Mouse (Mus musculus) heart, adult 18-20 months (tissue): Measurements from ENCODE around the gene Greb1. TPM values are rescaled to one million over a fixed set of nuclear protein-coding genes. Genes with fewer than 3 reads are reported as not detected.

Experiments
- DNase-seq, 2 experiments: peaks; one replicate each; pipeline ENCODE4 v3.0.0; 2021 to 2022; ENCODE audit warnings: mixed read lengths in 1 of 2
- total RNA-seq, 2 experiments: library from RNA; stranded (reverse); gene quantifications; 2 replicates each; pipeline ENCODE4 v1.2.3; 2021

The Greb1 gene
- total RNA-seq, 2 experiments from 2014 or later = 0.27 to 0.33 TPM

DNA sequence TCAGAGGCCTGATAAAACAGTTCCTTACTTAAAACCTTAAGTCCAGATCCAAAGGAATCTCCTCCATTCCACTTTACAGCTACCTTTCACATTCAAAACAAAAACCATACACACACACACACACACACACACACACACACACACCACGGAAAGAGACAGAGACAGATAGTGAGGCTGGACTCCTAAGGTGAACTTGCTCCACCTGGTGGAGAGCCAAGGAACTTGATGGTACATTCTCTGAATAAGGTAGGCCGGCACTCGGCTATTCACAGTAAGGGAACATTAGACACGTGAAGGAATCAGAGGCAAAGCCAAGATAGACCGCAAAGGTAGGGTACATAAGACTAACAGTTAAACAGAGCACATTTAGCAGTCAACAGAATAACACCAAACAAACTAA lies 4.8 kb upstream of the Greb1 start:
- peak; percentile 73 to 89 for DNase-seq

GRCm38 (mm10) chr12:16803956-16804430 lies 3.3 kb upstream of the Greb1 start:
- DNase-seq = no peak

DNA sequence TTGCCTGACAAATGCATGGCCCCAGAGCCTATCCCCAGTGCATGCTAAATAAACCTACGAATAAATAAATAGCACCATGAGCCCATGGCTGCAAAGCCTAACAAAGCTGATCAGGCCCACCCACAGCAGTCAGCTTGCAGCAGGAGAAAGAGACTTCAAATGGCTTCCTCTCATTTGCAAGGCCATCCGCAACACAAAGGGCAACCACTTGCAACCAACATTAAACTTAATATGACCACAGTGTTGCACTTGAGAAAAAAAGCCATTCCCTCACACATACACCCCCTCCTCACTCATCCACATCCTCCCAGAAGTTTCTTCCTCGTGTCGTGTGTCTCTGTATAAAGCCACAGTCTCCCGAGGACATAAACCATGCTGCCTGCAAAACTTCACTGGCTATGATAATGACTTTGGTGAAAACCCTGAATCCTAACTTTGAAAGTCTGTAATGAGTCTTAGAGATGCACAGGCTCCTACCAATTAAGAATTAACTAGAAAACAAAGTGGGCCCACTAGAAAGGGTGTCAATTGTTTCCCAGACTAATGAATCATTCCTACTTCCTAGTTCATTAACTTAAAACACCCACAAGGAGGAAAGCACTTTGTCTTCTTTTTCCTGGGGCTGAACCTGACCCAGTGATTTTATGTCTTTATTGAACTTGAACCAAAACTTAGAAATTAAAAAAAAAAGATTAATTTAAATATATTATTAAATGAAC lies 2.7 kb upstream of the Greb1 start:
- no peak for DNase-seq

DNA sequence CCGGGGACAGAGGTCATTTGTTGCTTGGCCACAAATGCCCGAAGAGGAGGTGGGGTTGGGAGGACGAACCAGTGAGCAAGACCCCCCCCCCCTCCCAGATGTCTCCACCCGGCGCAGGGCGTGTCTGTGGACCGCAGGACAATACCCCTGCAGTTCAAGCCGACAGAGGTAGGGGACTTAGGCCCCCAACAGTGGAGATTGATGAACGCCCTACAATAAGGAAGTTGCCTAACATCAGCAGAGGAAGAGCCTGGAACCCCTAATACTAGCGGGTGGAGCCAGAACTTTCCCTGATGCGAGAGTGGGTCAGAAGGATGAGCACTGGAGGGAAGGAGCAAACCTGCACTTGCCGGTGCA lies 251 bp upstream of the Greb1 start:
- no peak for DNase-seq

GRCm38 (mm10) chr12:16799928-16800258 lies 793 bp downstream of the Greb1 start:
- DNase-seq = no peak

- no peak for DNase-seq
These were observed 1.8 kb downstream of the Greb1 start for GRCm38 (mm10) chr12:16798894-16799293.

DNA sequence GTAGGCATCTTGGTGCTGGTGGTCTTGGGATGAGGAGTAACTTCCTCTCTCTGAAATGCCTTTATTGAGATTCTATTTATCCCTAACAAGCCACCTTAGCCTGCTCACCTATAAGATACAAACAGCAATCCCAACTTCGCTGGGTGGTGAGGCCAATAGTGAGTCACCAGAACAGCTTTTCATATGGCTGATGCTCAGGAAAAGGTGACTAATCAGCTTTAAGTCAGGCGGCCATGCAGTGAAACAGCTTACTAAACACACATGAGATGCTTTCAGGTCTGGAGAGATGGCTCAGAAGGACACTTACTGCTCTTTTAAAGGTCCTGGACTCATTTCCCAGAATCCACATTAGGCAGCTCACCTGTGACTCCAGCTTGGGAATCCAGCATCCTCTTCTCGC lies 4.9 kb downstream of the Greb1 start:
- DNase-seq = no peak

DNA sequence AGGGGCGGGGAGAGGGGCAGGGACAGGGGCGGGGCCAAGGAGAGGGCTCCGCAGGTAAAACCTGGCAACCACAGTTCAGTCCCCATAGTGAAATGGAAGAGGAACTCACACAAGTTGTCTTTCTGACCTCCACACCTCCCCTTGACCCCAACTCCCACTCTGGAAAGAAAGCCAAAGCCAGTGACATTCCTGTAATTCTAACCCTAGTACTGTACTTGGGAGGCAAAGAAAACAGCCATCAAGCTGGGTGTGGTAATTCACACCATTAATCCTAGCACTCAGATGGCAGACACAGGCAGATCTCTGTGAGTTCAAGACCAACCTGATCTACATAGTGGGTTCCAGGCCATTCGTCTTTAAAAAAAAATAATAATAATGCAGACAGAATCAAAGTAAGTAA lies 7.3 kb downstream of the Greb1 start:
- DNase-seq = no peak

DNA sequence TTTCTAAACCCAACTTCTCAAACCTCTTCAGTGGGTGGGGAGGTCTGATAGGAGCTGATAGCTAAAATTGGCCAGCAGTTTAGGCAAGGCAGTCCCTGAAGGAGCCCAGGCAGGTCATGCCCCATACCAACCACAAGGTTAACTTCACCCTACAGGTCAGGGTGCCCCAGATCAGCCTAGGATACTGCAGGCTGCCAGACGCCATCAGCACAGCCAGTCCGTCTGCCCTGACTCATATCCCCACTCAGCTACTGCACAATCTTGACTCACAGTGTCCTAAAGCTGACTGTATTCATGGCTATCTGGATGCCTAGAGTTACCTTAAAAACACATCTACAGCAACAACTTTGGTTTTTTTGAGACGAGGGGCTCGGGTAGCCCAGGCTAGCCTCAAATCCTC lies 10.2 kb downstream of the Greb1 start:
- no peak for DNase-seq

DNA sequence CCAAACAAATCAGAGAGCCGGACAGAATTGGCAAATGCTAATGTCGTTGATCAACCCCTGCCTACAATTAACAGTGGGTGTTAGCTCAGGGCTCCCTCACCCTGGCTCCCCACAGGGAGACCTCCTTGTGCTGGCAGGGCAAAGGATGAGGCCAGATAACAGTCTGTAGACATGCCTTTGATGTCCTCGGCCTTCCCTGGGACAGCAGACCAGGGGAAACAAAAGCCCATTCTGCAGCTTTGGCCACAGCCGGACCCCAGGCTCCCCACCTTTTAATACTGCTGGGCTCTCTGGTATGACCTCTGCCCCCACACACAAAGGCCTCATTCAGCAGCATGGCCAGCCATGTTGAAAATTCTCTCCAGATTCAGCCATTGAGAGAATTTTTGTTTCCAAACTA lies 10.9 kb downstream of the Greb1 start:
- DNase-seq = no peak

- no peak for DNase-seq
These were observed 11.5 kb downstream of the Greb1 start for GRCm38 (mm10) chr12:16789199-16789598.

DNA sequence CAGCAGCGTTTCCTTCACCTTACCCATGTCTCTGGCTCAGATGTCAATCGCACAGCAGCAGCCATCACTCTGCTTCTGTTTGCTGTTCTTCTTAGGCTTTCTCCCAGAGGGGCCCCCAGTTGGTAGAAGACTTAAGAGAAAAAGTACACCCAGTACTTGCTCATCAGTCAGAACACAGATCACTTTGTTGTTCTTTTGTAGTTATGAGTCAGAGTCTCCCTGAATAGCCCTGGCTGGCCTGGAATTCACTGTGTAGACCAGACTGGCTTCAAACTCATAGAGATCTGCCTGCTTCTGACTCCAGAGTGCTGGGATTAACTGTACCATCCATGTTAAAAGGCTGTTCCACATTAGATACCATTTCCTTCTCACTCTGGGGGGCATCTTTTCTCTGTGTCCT lies 12.1 kb downstream of the Greb1 start:
- no peak for DNase-seq

GRCm38 (mm10) chr12:16781034-16781746 lies 19.5 kb downstream of the Greb1 start:
- no peak for DNase-seq

- no peak for DNase-seq
These were observed 20.4 kb downstream of the Greb1 start for GRCm38 (mm10) chr12:16780320-16780719.

DNA sequence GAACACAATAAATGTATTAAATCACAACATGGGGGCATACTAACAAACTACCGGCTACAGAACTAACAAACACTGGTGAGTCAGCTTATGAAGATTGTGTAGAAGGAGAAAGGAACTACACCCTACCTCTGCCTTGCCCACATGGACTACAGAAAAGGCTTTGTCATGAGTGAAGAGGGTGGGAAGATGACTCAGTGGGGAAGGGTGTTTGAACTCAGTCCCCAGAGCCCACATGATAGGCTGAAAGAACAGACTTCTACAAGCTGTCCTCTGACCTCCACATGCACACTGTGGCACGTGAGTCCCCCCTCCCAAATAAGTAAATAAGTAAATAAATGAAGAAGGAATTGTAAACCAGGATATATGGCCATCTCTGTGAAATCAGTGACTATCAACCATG lies 21.5 kb downstream of the Greb1 start:
- DNase-seq = no peak

- no peak for DNase-seq
These were observed 22.2 kb downstream of the Greb1 start for GRCm38 (mm10) chr12:16778523-16778922.

DNA sequence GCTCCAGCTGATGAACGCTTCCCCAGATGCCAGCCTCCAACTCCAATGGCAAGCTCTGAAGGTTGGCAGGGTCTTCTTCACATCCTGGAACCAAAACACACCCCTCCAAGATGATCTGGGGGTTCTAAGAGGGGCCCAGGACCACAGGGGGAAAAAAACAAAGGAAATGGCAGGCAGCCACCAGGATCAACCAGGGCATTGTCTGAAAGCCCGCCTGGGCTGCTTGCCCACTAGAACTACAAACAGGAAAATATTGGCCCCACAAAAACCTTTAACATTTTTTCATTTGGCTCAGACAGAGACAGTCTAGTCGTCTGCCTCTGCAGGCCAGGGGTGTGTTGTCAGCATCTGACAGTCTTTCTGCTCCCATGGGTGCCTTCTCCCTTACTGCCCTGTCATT lies 25.3 kb downstream of the Greb1 start:
- DNase-seq = no peak

- DNase-seq = no peak
These were observed 26.1 kb downstream of the Greb1 start for GRCm38 (mm10) chr12:16774605-16775004.

DNA sequence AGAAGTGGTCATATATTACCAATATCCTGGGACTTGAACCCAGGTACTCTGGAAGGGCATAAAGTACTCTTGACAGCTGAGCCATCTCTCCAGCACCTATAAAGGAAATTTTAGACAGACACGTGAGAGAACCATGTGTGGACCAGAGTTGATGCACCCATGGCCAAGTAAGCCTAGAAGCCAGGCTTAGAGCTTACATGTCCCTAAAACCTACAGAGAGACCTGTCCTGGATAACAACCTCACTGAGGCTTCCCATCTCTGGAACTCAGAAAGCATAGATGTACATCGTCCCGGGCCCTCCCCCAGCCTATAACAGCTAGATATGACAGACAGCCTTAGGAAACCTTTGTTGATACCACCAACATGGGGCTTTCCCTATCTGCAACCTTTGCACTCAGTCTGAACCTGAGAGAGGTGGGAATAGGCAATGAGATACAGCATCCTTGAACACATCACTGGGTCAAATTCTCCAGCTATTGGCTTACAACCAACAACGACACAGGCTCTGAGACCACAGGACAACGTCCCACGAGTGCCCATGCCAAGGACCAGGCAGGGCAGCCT lies 31.0 kb downstream of the Greb1 start:
- no peak for DNase-seq

GRCm38 (mm10) chr12:16768711-16769110 lies 32.0 kb downstream of the Greb1 start:
- DNase-seq = no peak

DNA sequence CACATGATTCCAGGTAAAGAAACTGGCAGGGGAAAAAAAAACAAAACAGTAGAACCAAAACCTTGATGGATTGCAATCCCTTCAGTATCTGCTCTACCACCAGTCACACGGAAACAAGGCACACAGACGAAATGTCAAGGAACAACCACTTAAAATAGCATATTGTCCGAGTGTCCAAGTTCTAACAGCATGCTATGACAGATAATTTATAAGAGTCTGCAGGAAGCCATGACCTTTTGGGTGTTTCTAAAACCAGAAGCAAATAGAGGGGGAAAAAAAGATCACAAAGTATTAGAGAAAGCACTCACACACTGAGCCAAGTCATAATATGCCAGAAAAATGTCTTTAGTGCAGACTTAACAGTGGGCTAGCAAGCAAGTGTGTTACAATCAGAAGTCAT lies 32.4 kb downstream of the Greb1 start:
- no peak for DNase-seq

DNA sequence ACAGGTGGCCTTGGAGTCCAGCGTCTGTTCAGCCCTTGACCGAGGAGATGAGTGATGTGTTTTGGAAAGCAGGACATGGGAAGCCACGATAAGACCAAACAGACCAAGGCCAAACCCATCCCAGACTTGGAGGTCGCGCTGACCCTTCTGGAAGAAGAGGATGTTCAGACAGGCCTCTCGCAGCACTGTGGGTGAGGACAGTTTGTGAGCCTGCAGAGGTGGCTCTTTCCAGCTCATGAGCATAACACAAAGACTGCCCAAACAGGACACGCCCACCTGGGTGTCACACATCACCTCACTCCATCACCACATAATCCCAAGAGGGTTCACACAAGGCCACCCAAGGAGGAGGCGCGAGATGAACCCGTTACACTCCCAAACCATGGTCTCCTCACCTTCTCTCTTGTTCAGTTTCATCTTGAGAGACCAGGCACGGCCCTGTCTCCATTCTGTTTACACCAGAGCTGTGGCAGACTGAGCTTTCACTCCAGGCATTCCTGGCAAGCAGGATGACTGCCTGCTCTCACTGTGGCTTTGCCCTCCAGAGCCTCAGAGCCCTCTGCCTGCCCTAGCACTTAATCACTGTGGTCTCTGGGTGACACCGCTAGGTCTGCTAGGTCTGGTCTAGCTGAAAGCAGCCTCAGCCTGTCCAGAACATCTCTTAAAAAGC lies 35.8 kb downstream of the Greb1 start:
- peak; percentile 10 to 13 for DNase-seq
